Mouse (Mus musculus) layer of hippocampus, postnatal 36 days (tissue): ENCODE results near the gene Keg1. TPM values are rescaled to one million over a fixed set of nuclear protein-coding genes. Genes with fewer than 3 reads are reported as not detected.

Experiments used
- DNase-seq, 2 experiments: peaks; one replicate each; pipeline ENCODE4 v3.0.0; 2022
- total RNA-seq, 2 experiments: library from RNA; stranded (reverse); gene quantifications; 2 replicates each; pipeline ENCODE4 v1.2.3; 2021

Keg1 gene
- total RNA-seq, 2 experiments from 2014 or later, result not detected

- no peak for DNase-seq
Observed at GRCm38 (mm10) chr19:12765308-12765707, 69.7 kb downstream of the Keg1 start, which contains the start of gene Cntf. TSS of gene Cntf (minus strand) at chr19:12765632.

Other genes starting within 250 kb of the Keg1 start
- gene Mpeg1, start 235.0 kb upstream of the Keg1 start, total RNA-seq, result 1 to 10 TPM; 6.7 to 7.4 TPM
- gene Dtx4, start 194.3 kb upstream of the Keg1 start, total RNA-seq, result 10 to 100 TPM; 33.6 to 36.6 TPM
- 1 to 10 TPM; 1.3 to 1.6 TPM for gene Fam111a, start 150.0 kb upstream of the Keg1 start, total RNA-seq
- gene Gm4952, start 95.8 kb upstream of the Keg1 start, total RNA-seq, result not detected
- gene Glyat, start 62.5 kb upstream of the Keg1 start, total RNA-seq, result under 1 TPM; 0.17 to 0.28 TPM
- not detected for gene Olfr1442, start 25.3 kb upstream of the Keg1 start, total RNA-seq
- not detected for gene Olfr1443, start 17.7 kb upstream of the Keg1 start, total RNA-seq
- gene Cntf, start 69.8 kb downstream of the Keg1 start, total RNA-seq, result 1 to 10 TPM; 2.9 to 4.1 TPM
- gene Zfp91, start 100.3 kb downstream of the Keg1 start, total RNA-seq, result 10 to 100 TPM; 96.1 to 96.3 TPM
- 1 to 10 TPM; 1.1 to 2.0 TPM for gene Lpxn, start 100.4 kb downstream of the Keg1 start, total RNA-seq
- gene Gm5244, start 150.9 kb downstream of the Keg1 start, total RNA-seq, result not detected
- gene Olfr1444, start 161.5 kb downstream of the Keg1 start, total RNA-seq, result not detected
- not detected for gene Olfr1445, start 188.1 kb downstream of the Keg1 start, total RNA-seq
- not detected for gene Olfr1446, start 197.7 kb downstream of the Keg1 start, total RNA-seq
- not detected for gene Olfr1447, start 208.0 kb downstream of the Keg1 start, total RNA-seq
- not detected for gene Olfr1448, start 228.6 kb downstream of the Keg1 start, total RNA-seq
- not detected for gene Olfr1449, start 235.1 kb downstream of the Keg1 start, total RNA-seq